Mouse (Mus musculus): ENCODE results near the gene Cbs. TPM values are rescaled to one million over a fixed set of nuclear protein-coding genes. Genes with fewer than 3 reads are reported as not detected.
"Not testable (repeated sequence)": the region's sequence is repeated elsewhere in the genome, so short reads cannot be mapped to it uniquely, and the experiment has no call there.

The Cbs gene
- polyA plus RNA-seq, 1 experiment from 2014 or later = 5.0 TPM

GRCm38 (mm10) chr17:31634896-31635295 lies 2.1 kb downstream of the Cbs start:
- H3K4me2 ChIP-seq (replicated peaks; ENCODE audit: low read depth, low read length) = no peak overlapping the region
- no peak overlapping the region for H3K27ac ChIP-seq (ENCODE audit: low read length)
- H3K36me3 ChIP-seq (ENCODE audit: insufficient read depth, low read length) = no peaks in the 10 kb centered on the region
- no peak for ATAC-seq (ENCODE audit: low FRiP score, low TSS enrichment)
- H3K9me3 ChIP-seq (ENCODE audit: low read length) = no peaks in the 10 kb centered on the region
- no peak overlapping the region for H3K9ac ChIP-seq (replicated peaks; ENCODE audit: low read length)
- no peak overlapping the region for H3K4me3 ChIP-seq (ENCODE audit: low read length)
- WGBS = 81% methylated on average over 5 of the region's 5 CpGs
- peaks cover 16% of the 10 kb centered on the region for H3K27me3 ChIP-seq (ENCODE audit: insufficient read depth, low read length)
- peaks cover 11% of the 10 kb centered on the region for H3K4me1 ChIP-seq (ENCODE audit: insufficient read depth, low read length)

DNA sequence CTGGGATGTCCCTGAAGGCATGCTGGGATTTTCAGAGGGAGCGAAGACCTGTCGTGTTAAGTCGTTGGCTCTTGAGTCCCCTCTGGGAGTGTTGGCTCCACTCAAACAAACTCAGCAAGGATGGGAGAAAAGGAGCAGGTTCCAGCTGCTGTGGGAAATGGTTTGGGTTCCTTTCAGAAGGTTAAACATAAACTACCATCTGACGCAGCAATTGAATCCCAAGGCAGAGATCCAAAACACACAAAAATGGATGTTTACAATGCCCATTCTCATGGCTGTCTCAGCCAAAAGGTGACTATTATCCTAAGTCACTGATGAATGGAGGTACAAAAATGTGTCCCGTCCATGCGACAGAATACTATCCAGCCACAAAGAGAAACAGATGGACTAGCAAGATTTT lies 4.0 kb downstream of the Cbs start:
- H3K4me2 ChIP-seq (replicated peaks; ENCODE audit: low read depth, low read length) = no peak overlapping the region
- no peak overlapping the region for H3K4me3 ChIP-seq (ENCODE audit: low read length)
- 72% methylated on average over 6 of the region's 6 CpGs for WGBS
- peaks cover 11% of the 10 kb centered on the region for H3K4me1 ChIP-seq (ENCODE audit: insufficient read depth, low read length)
- no peak for ATAC-seq (ENCODE audit: low FRiP score, low TSS enrichment)
- H3K36me3 ChIP-seq (ENCODE audit: insufficient read depth, low read length) = no peaks in the 10 kb centered on the region
- no peaks in the 10 kb centered on the region for H3K9me3 ChIP-seq (ENCODE audit: low read length)
- H3K9ac ChIP-seq (replicated peaks; ENCODE audit: low read length) = no peak overlapping the region
- peaks cover 16% of the 10 kb centered on the region for H3K27me3 ChIP-seq (ENCODE audit: insufficient read depth, low read length)
- no peak overlapping the region for H3K27ac ChIP-seq (ENCODE audit: low read length)

DNA sequence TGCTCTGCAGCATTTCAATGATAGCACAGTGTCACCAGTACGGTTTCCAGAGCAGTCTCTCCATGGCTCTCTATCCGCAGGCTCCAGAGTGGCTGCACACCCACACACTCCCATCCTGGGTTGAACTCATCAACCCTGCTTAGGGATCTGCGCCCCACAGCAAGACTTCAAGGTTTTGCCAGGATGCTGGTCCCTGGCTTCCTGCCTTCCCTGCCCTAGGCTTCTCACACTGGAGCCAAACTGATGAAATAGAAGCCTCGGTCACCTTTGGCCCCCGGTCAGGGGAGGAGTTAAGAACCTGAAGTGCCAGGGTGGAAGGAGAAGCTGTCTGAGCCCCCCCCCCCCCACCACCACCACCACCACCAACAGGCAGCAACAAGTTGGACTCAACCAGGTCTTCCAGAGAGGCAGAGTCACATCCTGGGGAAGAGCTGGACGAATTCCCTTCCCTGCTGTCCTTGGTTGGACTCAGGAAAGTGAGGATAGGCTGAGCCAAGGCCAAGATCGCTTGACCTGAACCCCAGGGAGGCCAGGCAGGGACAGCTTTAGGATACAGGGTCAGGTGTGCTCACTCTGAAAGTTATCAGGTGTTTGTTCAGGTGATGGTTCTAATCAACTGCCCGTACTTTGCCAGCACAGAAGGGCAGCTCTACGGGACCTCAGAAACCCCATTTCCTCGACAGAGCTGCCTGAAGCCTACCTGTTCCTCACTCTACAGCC lies 5.8 kb downstream of the Cbs start:
- no peak for ATAC-seq (ENCODE audit: low FRiP score, low TSS enrichment)
- Histone ChIP-seq H3K36me3 (ENCODE audit: insufficient read depth, low read length) (no peaks in the 10 kb centered on the region), H3K4me2 (replicated peaks; ENCODE audit: low read depth, low read length) (no peak overlapping the region), H3K4me3 (ENCODE audit: low read length) (no peak overlapping the region), H3K4me1 (ENCODE audit: insufficient read depth, low read length) (peaks cover under 1% of the 10 kb centered on the region), H3K27me3 (ENCODE audit: insufficient read depth, low read length) (peaks cover 13% of the 10 kb centered on the region), H3K9ac (replicated peaks; ENCODE audit: low read length) (no peak overlapping the region), H3K27ac (ENCODE audit: low read length) (no peak overlapping the region), H3K9me3 (ENCODE audit: low read length) (no peaks in the 10 kb centered on the region)
- 74% methylated on average over 10 of the region's 10 CpGs for WGBS

GRCm38 (mm10) chr17:31627961-31628360 lies 9.1 kb downstream of the Cbs start:
- Histone ChIP-seq H3K9ac (replicated peaks; ENCODE audit: low read length) (no peak overlapping the region), H3K4me1 (ENCODE audit: insufficient read depth, low read length) (no peaks in the 10 kb centered on the region), H3K4me3 (ENCODE audit: low read length) (no peak overlapping the region), H3K27me3 (ENCODE audit: insufficient read depth, low read length) (no peaks in the 10 kb centered on the region), H3K27ac (ENCODE audit: low read length) (no peak overlapping the region), H3K9me3 (ENCODE audit: low read length) (no peaks in the 10 kb centered on the region), H3K36me3 (ENCODE audit: insufficient read depth, low read length) (no peaks in the 10 kb centered on the region), H3K4me2 (replicated peaks; ENCODE audit: low read depth, low read length) (no peak overlapping the region)
- no peak for ATAC-seq (ENCODE audit: low FRiP score, low TSS enrichment)
- WGBS = 92% methylated on average over 2 of the region's 2 CpGs

DNA sequence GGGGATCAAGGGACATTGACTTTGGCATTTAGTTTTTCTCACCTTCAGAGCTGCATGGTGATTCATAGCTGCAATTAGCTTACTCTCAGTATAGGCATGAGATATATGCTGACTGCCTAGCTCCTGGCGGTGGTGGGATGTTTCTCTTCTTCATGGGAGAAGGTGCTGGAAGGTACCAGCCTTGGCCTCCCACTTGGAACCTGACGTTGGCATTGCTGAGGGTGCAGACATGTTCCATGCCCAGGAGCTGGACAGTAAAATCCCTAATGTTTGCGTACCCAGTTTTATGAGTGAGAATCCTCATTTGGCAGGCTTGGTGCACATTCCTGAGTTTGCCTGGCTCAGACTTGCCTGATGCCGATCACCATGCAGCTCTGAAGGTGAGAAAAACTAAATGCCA lies 13.9 kb downstream of the Cbs start:
- no peaks in the 10 kb centered on the region for H3K27me3 ChIP-seq (ENCODE audit: insufficient read depth, low read length)
- no peaks in the 10 kb centered on the region for H3K4me1 ChIP-seq (ENCODE audit: insufficient read depth, low read length)
- no peaks in the 10 kb centered on the region for H3K36me3 ChIP-seq (ENCODE audit: insufficient read depth, low read length)
- H3K4me2 ChIP-seq (replicated peaks; ENCODE audit: low read depth, low read length) = no peak overlapping the region
- no peak for ATAC-seq (ENCODE audit: low FRiP score, low TSS enrichment)
- no peaks in the 10 kb centered on the region for H3K9me3 ChIP-seq (ENCODE audit: low read length)
- WGBS = 91% methylated on average over 4 of the region's 4 CpGs
- no peak overlapping the region for H3K27ac ChIP-seq (ENCODE audit: low read length)
- H3K9ac ChIP-seq (replicated peaks; ENCODE audit: low read length) = no peak overlapping the region
- H3K4me3 ChIP-seq (ENCODE audit: low read length) = no peak overlapping the region

DNA sequence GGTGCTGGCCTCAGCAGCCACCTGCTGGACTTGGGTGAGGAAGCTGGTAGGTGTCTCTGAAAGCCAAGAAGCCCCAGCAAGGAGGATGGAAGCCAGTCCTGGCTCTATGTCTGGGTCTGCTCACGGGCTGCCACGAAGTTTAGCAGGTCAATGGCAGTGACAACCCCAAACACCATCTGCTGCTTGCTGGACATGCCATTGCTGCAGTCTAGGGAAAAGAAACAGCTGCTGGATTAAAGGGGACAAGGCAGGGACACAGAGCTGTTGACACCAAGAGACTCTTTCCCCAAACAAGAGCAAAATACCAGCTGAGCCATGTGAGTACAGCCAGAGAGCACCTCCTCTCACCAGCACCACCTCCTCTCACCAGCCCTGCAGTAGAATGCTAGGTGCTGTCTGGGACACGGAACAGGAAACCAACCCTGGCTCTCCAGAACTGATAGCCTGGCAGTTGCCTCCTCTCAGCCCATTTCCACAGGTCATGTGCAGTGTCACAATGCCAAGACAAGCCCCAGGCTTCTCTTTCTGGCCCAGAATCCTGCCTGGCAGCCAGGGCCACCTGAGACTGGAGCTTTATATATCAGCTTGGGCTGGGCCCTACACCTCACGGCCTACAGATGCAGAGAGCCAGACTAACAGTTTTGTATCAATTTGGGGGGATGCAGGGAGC lies 23.8 kb downstream of the Cbs start:
- Histone ChIP-seq H3K27ac (ENCODE audit: low read length) (no peak overlapping the region), H3K9me3 (ENCODE audit: low read length) (no peaks in the 10 kb centered on the region), H3K4me1 (ENCODE audit: insufficient read depth, low read length) (no peaks in the 10 kb centered on the region), H3K27me3 (ENCODE audit: insufficient read depth, low read length) (no peaks in the 10 kb centered on the region), H3K9ac (replicated peaks; ENCODE audit: low read length) (no peak overlapping the region), H3K4me2 (replicated peaks; ENCODE audit: low read depth, low read length) (no peak overlapping the region), H3K4me3 (ENCODE audit: low read length) (no peak overlapping the region), H3K36me3 (ENCODE audit: insufficient read depth, low read length) (no peaks in the 10 kb centered on the region)
- ATAC-seq (ENCODE audit: low FRiP score, low TSS enrichment) = no peak
- WGBS = 59% methylated on average over 4 of the region's 4 CpGs

DNA sequence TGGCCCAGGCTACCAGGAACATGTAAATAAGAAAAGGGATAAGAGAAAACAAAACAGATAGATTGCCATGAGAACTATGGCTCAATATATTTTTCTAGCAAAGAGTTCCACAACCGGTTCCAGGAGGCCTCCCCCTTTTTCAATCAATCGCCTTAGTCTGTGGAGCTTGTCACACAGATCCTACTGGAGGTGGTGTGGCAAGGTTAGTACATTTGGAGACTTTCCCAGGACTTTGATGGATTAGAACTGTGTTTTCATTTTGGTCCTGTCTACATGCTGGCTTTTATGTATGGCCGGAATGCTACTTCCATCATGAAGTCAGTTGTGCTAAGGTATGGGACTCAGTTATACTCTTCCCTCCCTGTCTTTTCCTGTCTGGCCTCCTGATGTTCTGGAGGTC lies 27.1 kb downstream of the Cbs start:
- H3K36me3 ChIP-seq (ENCODE audit: insufficient read depth, low read length) = peaks cover 4% of the 10 kb centered on the region; the same call in 1 of the 2 replicates
- H3K4me3 ChIP-seq (ENCODE audit: low read length) = no peak overlapping the region
- H3K4me1 ChIP-seq (ENCODE audit: insufficient read depth, low read length) = no peaks in the 10 kb centered on the region
- 79% methylated on average over 3 of the region's 3 CpGs for WGBS
- H3K9me3 ChIP-seq (ENCODE audit: low read length) = no peaks in the 10 kb centered on the region
- H3K27ac ChIP-seq (ENCODE audit: low read length) = no peak overlapping the region
- ATAC-seq (ENCODE audit: low FRiP score, low TSS enrichment) = no peak
- no peaks in the 10 kb centered on the region for H3K27me3 ChIP-seq (ENCODE audit: insufficient read depth, low read length)
- H3K9ac ChIP-seq (replicated peaks; ENCODE audit: low read length) = no peak overlapping the region
- no peak overlapping the region for H3K4me2 ChIP-seq (replicated peaks; ENCODE audit: low read depth, low read length)

GRCm38 (mm10) chr17:31609173-31609572 lies 27.9 kb downstream of the Cbs start:
- ATAC-seq (ENCODE audit: low FRiP score, low TSS enrichment); H3K4me2 ChIP-seq (replicated peaks; ENCODE audit: low read depth, low read length); H3K9ac ChIP-seq (replicated peaks; ENCODE audit: low read length); H3K4me3 ChIP-seq (ENCODE audit: low read length); H3K27me3 ChIP-seq (ENCODE audit: insufficient read depth, low read length); H3K9me3 ChIP-seq (ENCODE audit: low read length); H3K4me1 ChIP-seq (ENCODE audit: insufficient read depth, low read length); H3K27ac ChIP-seq (ENCODE audit: low read length): not testable (repeated sequence)
- WGBS = 82% methylated on average over 3 of the region's 3 CpGs
- peaks cover 11% of the 10 kb centered on the region; the same call in 1 of the 2 replicates for H3K36me3 ChIP-seq (ENCODE audit: insufficient read depth, low read length)

GRCm38 (mm10) chr17:31607256-31607951 lies 29.6 kb downstream of the Cbs start:
- H3K4me1 ChIP-seq (ENCODE audit: insufficient read depth, low read length) = no peaks in the 10 kb centered on the region
- H3K36me3 ChIP-seq (ENCODE audit: insufficient read depth, low read length) = peaks cover 21% of the 10 kb centered on the region
- H3K9me3 ChIP-seq (ENCODE audit: low read length) = no peaks in the 10 kb centered on the region
- no peaks in the 10 kb centered on the region for H3K27me3 ChIP-seq (ENCODE audit: insufficient read depth, low read length)
- H3K4me2 ChIP-seq (replicated peaks; ENCODE audit: low read depth, low read length) = no peak overlapping the region
- H3K4me3 ChIP-seq (ENCODE audit: low read length) = no peak overlapping the region
- H3K9ac ChIP-seq (replicated peaks; ENCODE audit: low read length) = no peak overlapping the region
- 85% methylated on average over 8 of the region's 8 CpGs for WGBS
- ATAC-seq (ENCODE audit: low FRiP score, low TSS enrichment) = no peak
- H3K27ac ChIP-seq (ENCODE audit: low read length) = no peak overlapping the region

GRCm38 (mm10) chr17:31606424-31606823 lies 30.6 kb downstream of the Cbs start:
- peaks cover 27% of the 10 kb centered on the region for H3K36me3 ChIP-seq (ENCODE audit: insufficient read depth, low read length)
- 86% methylated on average over 7 of the region's 7 CpGs for WGBS

More at GRCm38 (mm10) chr17:31606424-31606823, 30.6 kb downstream of the Cbs start:
- H3K9me3 ChIP-seq (ENCODE audit: low read length) = no peaks in the 10 kb centered on the region
- H3K27ac ChIP-seq (ENCODE audit: low read length) = no peak overlapping the region
- no peak for ATAC-seq (ENCODE audit: low FRiP score, low TSS enrichment)
- H3K9ac ChIP-seq (replicated peaks; ENCODE audit: low read length) = no peak overlapping the region
- H3K4me3 ChIP-seq (ENCODE audit: low read length) = no peak overlapping the region
- no peaks in the 10 kb centered on the region for H3K4me1 ChIP-seq (ENCODE audit: insufficient read depth, low read length)
- no peaks in the 10 kb centered on the region for H3K27me3 ChIP-seq (ENCODE audit: insufficient read depth, low read length)
- no peak overlapping the region for H3K4me2 ChIP-seq (replicated peaks; ENCODE audit: low read depth, low read length)
